Mouse (Mus musculus): ENCODE data around the gene Zscan29. TPM values are rescaled to one million over a fixed set of nuclear protein-coding genes. Genes with fewer than 3 reads are reported as not detected.
"Not testable (repeated sequence)": the region's sequence is repeated elsewhere in the genome, so short reads cannot be mapped to it uniquely, and the experiment has no call there.

Gene Zscan29
- polyA plus RNA-seq, 1 experiment from 2014 or later, result 7.0 TPM

DNA sequence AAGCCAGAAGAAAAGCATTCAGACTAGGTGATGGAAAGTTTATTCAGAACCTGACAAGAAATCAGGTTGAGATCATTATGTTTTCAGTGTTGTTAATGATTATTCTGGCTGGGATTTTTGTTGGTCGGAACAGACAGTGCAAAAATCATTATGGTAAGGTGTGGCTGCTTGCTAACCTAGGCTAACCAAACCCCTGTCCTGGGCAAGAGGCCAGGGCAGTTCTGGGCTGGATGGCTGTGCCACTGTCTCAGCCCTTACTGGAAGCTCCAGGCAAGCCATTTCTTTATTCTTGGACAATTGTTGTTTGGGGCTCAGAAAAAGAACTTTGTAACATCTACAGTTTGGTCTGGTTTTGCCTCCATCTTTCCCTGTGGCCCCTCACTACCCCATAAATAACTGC is 43.4 kb downstream of the Zscan29 start:
- no peaks in the 10 kb centered on the region for H3K27me3 ChIP-seq
- H3K4me2 ChIP-seq, result no peak overlapping the region
- H3K4me3 ChIP-seq, result no peak overlapping the region
- H3K9me3 ChIP-seq, result no peaks in the 10 kb centered on the region
- no peak for ATAC-seq (ENCODE audit: low FRiP score, low read depth)
- no peak overlapping the region for H3K27ac ChIP-seq (replicated peaks)
- no peak overlapping the region for H3K9ac ChIP-seq
- no peaks in the 10 kb centered on the region for H3K4me1 ChIP-seq (replicated peaks)
- whole genome bisulfite sequencing, result 82% methylated on average over 1 of the region's 1 CpGs
- no peaks in the 10 kb centered on the region for H3K36me3 ChIP-seq

DNA sequence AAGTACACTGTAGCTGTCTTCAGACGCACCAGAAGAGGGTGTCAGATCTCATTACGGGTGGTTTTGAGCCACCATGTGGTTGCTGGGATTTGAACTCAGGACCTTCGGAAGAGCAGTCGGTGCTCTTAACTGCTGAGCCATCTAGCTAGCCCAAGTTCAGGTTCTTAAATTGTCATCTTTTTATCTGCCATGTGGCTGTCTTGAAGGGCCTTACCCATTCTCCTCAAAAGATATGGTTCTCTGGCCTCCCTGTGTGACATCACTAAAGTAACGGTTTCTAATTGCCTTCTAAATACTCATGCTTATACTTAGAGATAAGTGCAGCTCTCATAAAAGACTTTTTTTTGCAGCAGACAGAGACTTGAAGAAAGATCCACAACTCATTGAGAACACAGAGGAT is 44.6 kb downstream of the Zscan29 start:
- H3K4me1 ChIP-seq (replicated peaks); H3K27ac ChIP-seq (replicated peaks); H3K36me3 ChIP-seq; H3K9me3 ChIP-seq; H3K9ac ChIP-seq; ATAC-seq (ENCODE audit: low FRiP score, low read depth); H3K4me3 ChIP-seq; H3K4me2 ChIP-seq; H3K27me3 ChIP-seq: not testable (repeated sequence)
- WGBS, result 95% methylated on average over 5 of the region's 5 CpGs

DNA sequence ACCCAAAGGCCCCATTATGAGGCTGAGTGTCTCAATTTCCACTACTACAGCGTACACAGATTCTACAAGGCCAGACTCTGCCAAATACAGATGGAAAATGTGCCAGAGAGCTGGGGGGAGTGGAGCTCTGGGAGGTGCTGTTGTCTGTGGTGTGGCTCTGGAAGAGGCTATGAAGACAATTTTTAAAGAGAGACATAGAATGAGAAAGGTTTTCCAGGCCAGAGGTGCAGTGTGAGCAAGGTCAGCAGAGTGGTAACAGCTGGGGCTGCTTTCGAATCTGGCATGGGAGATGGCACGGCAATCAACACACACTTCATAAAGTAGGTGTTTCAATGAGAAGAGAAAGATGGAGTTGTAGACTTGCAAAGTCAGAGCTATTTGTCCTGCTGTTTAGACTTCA is 51.7 kb downstream of the Zscan29 start:
- H3K4me2 ChIP-seq, result no peak overlapping the region
- no peaks in the 10 kb centered on the region for H3K9me3 ChIP-seq
- H3K36me3 ChIP-seq, result no peaks in the 10 kb centered on the region
- no peak overlapping the region for H3K9ac ChIP-seq
- no peak overlapping the region for H3K4me3 ChIP-seq
- no peaks in the 10 kb centered on the region for H3K4me1 ChIP-seq (replicated peaks)
- no peaks in the 10 kb centered on the region for H3K27me3 ChIP-seq
- ATAC-seq (ENCODE audit: low FRiP score, low read depth), result no peak
- WGBS, result 95% methylated on average over 3 of the region's 3 CpGs
- H3K27ac ChIP-seq (replicated peaks), result no peak overlapping the region

DNA sequence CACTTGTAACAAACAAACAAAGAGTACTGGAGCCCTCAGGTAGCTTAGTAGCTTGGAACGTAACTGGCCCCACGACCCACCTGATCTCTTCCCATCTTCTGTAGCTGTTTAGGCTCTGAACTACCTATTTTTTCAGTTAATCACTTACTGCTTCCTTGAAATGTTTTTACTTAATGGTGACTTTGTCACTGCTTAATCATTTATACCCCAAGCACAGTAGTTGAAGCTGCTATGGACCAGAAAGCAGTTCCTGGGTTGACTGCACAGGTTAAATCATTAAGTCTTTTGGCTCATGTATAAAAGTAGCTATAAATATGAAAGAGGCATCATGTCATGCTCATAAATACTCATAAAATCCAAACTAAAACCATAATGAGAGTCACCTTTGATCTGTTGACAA is 55.5 kb downstream of the Zscan29 start:
- no peak overlapping the region for H3K9ac ChIP-seq
- ATAC-seq (ENCODE audit: low FRiP score, low read depth), result no peak
- 94% methylated on average over 2 of the region's 2 CpGs for WGBS

DNA sequence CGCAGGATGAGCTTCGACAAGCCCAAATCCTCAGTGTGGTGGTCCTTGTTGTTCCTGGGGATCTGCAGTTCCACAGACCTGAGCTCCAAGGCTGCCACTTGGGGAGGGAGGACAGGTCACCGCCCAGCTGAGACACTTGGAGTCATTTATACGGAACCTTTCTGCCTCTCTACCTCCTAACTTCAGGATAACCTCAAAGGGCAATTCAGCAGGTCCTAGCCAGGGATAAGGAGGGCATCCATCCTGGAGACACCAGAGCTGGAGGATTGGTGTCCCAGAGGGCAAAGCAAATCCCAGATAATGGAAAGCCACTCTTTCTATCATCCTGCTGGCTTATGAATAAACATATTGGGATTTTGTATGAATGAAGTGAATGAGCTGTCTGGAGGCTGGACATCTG is 61.2 kb downstream of the Zscan29 start, which contains the start of gene Tgm7:
Tgm7 (minus strand) TSS at position 101 of the 400 bp plus-strand sequence.
- no peaks in the 10 kb centered on the region for H3K36me3 ChIP-seq
- no peak within 1 kb of the TSS for H3K4me3 ChIP-seq
- 94% methylated on average over 4 of the region's 4 CpGs for WGBS
- H3K27ac ChIP-seq (replicated peaks), result no peak within 1 kb of the TSS
- no peaks in the 10 kb centered on the region for H3K4me1 ChIP-seq (replicated peaks)
- H3K4me2 ChIP-seq, result no peak within 1 kb of the TSS
- H3K27me3 ChIP-seq, result no peaks in the 10 kb centered on the region
- no peaks in the 10 kb centered on the region for H3K9me3 ChIP-seq
- no peak for ATAC-seq (ENCODE audit: low FRiP score, low read depth)
- H3K9ac ChIP-seq, result no peak within 1 kb of the TSS

More for the DNA sequence above, 55.5 kb downstream of the Zscan29 start:
- H3K4me2 ChIP-seq, result no peak overlapping the region
- H3K4me1 ChIP-seq (replicated peaks), result no peaks in the 10 kb centered on the region
- no peaks in the 10 kb centered on the region for H3K27me3 ChIP-seq
- H3K4me3 ChIP-seq, result no peak overlapping the region
- no peak overlapping the region for H3K27ac ChIP-seq (replicated peaks)
- no peaks in the 10 kb centered on the region for H3K9me3 ChIP-seq
- H3K36me3 ChIP-seq, result no peaks in the 10 kb centered on the region

Other genes starting within 250 kb of the Zscan29 start
- 30.7 and 30.9 TPM in 2 replicates for gene Ubr1, start 200.4 kb downstream of the Zscan29 start, polyA plus RNA-seq (2015; fragmentation: Nextera tagmentation; extraction: Ambion mirVana)
- 12.4 and 14.1 TPM in 2 replicates for gene Tmem62, start 194.1 kb downstream of the Zscan29 start, polyA plus RNA-seq (2015; fragmentation: Nextera tagmentation; extraction: Ambion mirVana)
- gene Ccndbp1, start 162.7 kb downstream of the Zscan29 start, polyA plus RNA-seq (2015; fragmentation: Nextera tagmentation; extraction: Ambion mirVana), result 74.5 and 77.2 TPM in 2 replicates
- 0.35 and 0.37 TPM in 2 replicates for gene Epb42, start 134.1 kb downstream of the Zscan29 start, polyA plus RNA-seq (2015; fragmentation: Nextera tagmentation; extraction: Ambion mirVana)
- 0.05 TPM in 1 of 2 replicates, not detected in the other for gene Tgm5, start 85.3 kb downstream of the Zscan29 start, polyA plus RNA-seq (2015; fragmentation: Nextera tagmentation; extraction: Ambion mirVana)
- gene Tgm7, start 61.3 kb downstream of the Zscan29 start, polyA plus RNA-seq (2015; fragmentation: Nextera tagmentation; extraction: Ambion mirVana), result 0.07 TPM in 1 of 2 replicates, not detected in the other
- 26.9 and 27.7 TPM in 2 replicates for gene Adal, start 30.7 kb downstream of the Zscan29 start, polyA plus RNA-seq (2015; fragmentation: Nextera tagmentation; extraction: Ambion mirVana)
- gene Lcmt2, start 30.5 kb downstream of the Zscan29 start, polyA plus RNA-seq (2015; fragmentation: Nextera tagmentation; extraction: Ambion mirVana), result 19.0 and 21.0 TPM in 2 replicates
- gene Tubgcp4, start 471 bp downstream of the Zscan29 start, polyA plus RNA-seq (2015; fragmentation: Nextera tagmentation; extraction: Ambion mirVana), result 45.5 and 47.1 TPM in 2 replicates
- gene Trp53bp1, start 100.3 kb upstream of the Zscan29 start, polyA plus RNA-seq (2015; fragmentation: Nextera tagmentation; extraction: Ambion mirVana), result 148 and 171 TPM in 2 replicates
- 31.2 and 46.4 TPM in 2 replicates for gene Map1a, start 118.5 kb upstream of the Zscan29 start, polyA plus RNA-seq (2015; fragmentation: Nextera tagmentation; extraction: Ambion mirVana)
- 19.8 and 21.3 TPM in 2 replicates for gene Ppip5k1, start 184.3 kb upstream of the Zscan29 start, polyA plus RNA-seq (2015; fragmentation: Nextera tagmentation; extraction: Ambion mirVana)
- 99.5 and 107 TPM in 2 replicates for gene Ckmt1, start 186.6 kb upstream of the Zscan29 start, polyA plus RNA-seq (2015; fragmentation: Nextera tagmentation; extraction: Ambion mirVana)
- gene Strc, start 216.0 kb upstream of the Zscan29 start, polyA plus RNA-seq (2015; fragmentation: Nextera tagmentation; extraction: Ambion mirVana), result 0.04 and 0.17 TPM in 2 replicates
- 377 and 390 TPM in 2 replicates for gene Pdia3, start 242.7 kb upstream of the Zscan29 start, polyA plus RNA-seq (2015; fragmentation: Nextera tagmentation; extraction: Ambion mirVana)
- gene Catsper2, start 242.7 kb upstream of the Zscan29 start, polyA plus RNA-seq (2015; fragmentation: Nextera tagmentation; extraction: Ambion mirVana), result 5.3 and 6.2 TPM in 2 replicates